Mouse (Mus musculus): ENCODE measurements around the gene Gm128. TPM values are rescaled to one million over a fixed set of nuclear protein-coding genes. Genes with fewer than 3 reads are reported as not detected.

Gm128 gene
- polyA plus RNA-seq, 1 experiment from 2014 or later: 0.21 TPM

GRCm38 (mm10) chr3:95276428-95276934 lies 35.1 kb upstream of the Gm128 start:
- Histone ChIP-seq H3K4me3 (ENCODE audit: low read depth, low read length) (no peak overlapping the region), H3K9me3 (ENCODE audit: control insufficient read depth, low read length) (no peaks in the 10 kb centered on the region), H3K9ac (ENCODE audit: low read length) (no peak overlapping the region), H3K36me3 (ENCODE audit: control insufficient read depth, insufficient read depth, low read length) (no peaks in the 10 kb centered on the region), H3K4me1 (replicated peaks; ENCODE audit: control insufficient read depth, insufficient read depth) (peaks cover 6% of the 10 kb centered on the region; the same call in 1 of the 2 replicates), H3K27ac (replicated peaks) (peak overlapping the region; percentile 5; the same call in 1 of the 2 replicates), H3K4me2 (replicated peaks; ENCODE audit: low read depth) (no peak overlapping the region), H3K27me3 (ENCODE audit: control insufficient read depth, insufficient read depth, low read length) (no peaks in the 10 kb centered on the region)
- no peak for TF ChIP-seq CTCF (IDR thresholded peaks at IDR 0.05; ENCODE audit: low read depth)
- no peak for TF ChIP-seq EP300 (optimal IDR thresholded peaks at IDR 0.05)
- no peak for DNase-seq (ENCODE audit: low spot score)
- WGBS: 74% methylated on average over 5 of the region's 5 CpGs
- no peak for ATAC-seq (ENCODE audit: low FRiP score, low TSS enrichment)

- TF ChIP-seq CTCF (IDR thresholded peaks at IDR 0.05; ENCODE audit: low read depth) (no peak), EP300 (optimal IDR thresholded peaks at IDR 0.05) (no peak)
- no peaks in the 10 kb centered on the region for H3K9me3 ChIP-seq (ENCODE audit: control insufficient read depth, low read length)
- no peak overlapping the region for H3K4me3 ChIP-seq (ENCODE audit: low read depth, low read length)
- H3K27me3 ChIP-seq (ENCODE audit: control insufficient read depth, insufficient read depth, low read length): no peaks in the 10 kb centered on the region
- H3K27ac ChIP-seq (replicated peaks): no peak overlapping the region; the same call in 1 of the 2 replicates
- no peak for ATAC-seq (ENCODE audit: low FRiP score, low TSS enrichment)
- WGBS: 61% methylated on average over 6 of the region's 6 CpGs
- H3K4me2 ChIP-seq (replicated peaks; ENCODE audit: low read depth): no peak overlapping the region
- H3K36me3 ChIP-seq (ENCODE audit: control insufficient read depth, insufficient read depth, low read length): no peaks in the 10 kb centered on the region
- peaks cover 6% of the 10 kb centered on the region; the same call in 1 of the 2 replicates for H3K4me1 ChIP-seq (replicated peaks; ENCODE audit: control insufficient read depth, insufficient read depth)
- DNase-seq (ENCODE audit: low spot score): no peak
- no peak overlapping the region for H3K9ac ChIP-seq (ENCODE audit: low read length)
Measured at GRCm38 (mm10) chr3:95275161-95275560, 33.8 kb upstream of the Gm128 start.

- DNase-seq (ENCODE audit: low spot score) (no peak), ATAC-seq (ENCODE audit: low FRiP score, low TSS enrichment) (no peak)
- Histone ChIP-seq H3K9me3 (ENCODE audit: control insufficient read depth, low read length) (no peaks in the 10 kb centered on the region), H3K36me3 (ENCODE audit: control insufficient read depth, insufficient read depth, low read length) (no peaks in the 10 kb centered on the region), H3K27me3 (ENCODE audit: control insufficient read depth, insufficient read depth, low read length) (no peaks in the 10 kb centered on the region), H3K4me3 (ENCODE audit: low read depth, low read length) (no peak overlapping the region), H3K27ac (replicated peaks) (no peak overlapping the region), H3K4me2 (replicated peaks; ENCODE audit: low read depth) (no peak overlapping the region), H3K4me1 (replicated peaks; ENCODE audit: control insufficient read depth, insufficient read depth) (peaks cover 6% of the 10 kb centered on the region; the same call in 1 of the 2 replicates), H3K9ac (ENCODE audit: low read length) (no peak overlapping the region)
- 94% methylated on average over 4 of the region's 4 CpGs for WGBS
- TF ChIP-seq CTCF (IDR thresholded peaks at IDR 0.05; ENCODE audit: low read depth) (peak; percentile 30; the same call in 1 of the 2 replicates), EP300 (optimal IDR thresholded peaks at IDR 0.05) (no peak)
Measured at GRCm38 (mm10) chr3:95274453-95274852, 33.1 kb upstream of the Gm128 start.

GRCm38 (mm10) chr3:95273471-95273870 lies 32.1 kb upstream of the Gm128 start:
- H3K27me3 ChIP-seq (ENCODE audit: control insufficient read depth, insufficient read depth, low read length): no peaks in the 10 kb centered on the region
- TF ChIP-seq EP300 (optimal IDR thresholded peaks at IDR 0.05): no peak
- no peak for TF ChIP-seq CTCF (IDR thresholded peaks at IDR 0.05; ENCODE audit: low read depth)
- ATAC-seq (ENCODE audit: low FRiP score, low TSS enrichment) (no peak), DNase-seq (ENCODE audit: low spot score) (no peak)
- peaks cover 6% of the 10 kb centered on the region; the same call in 1 of the 2 replicates for H3K4me1 ChIP-seq (replicated peaks; ENCODE audit: control insufficient read depth, insufficient read depth)
- WGBS: 90% methylated on average over 5 of the region's 5 CpGs
- H3K27ac ChIP-seq (replicated peaks): no peak overlapping the region
- no peak overlapping the region for H3K4me2 ChIP-seq (replicated peaks; ENCODE audit: low read depth)
- H3K9me3 ChIP-seq (ENCODE audit: control insufficient read depth, low read length): no peaks in the 10 kb centered on the region
- no peak overlapping the region for H3K4me3 ChIP-seq (ENCODE audit: low read depth, low read length)
- no peaks in the 10 kb centered on the region for H3K36me3 ChIP-seq (ENCODE audit: control insufficient read depth, insufficient read depth, low read length)
- no peak overlapping the region for H3K9ac ChIP-seq (ENCODE audit: low read length)

GRCm38 (mm10) chr3:95270766-95271364 lies 29.5 kb upstream of the Gm128 start:
- WGBS: 68% methylated on average over 12 of the region's 12 CpGs
- peak; percentile 77 for ATAC-seq (ENCODE audit: low FRiP score, low TSS enrichment)
- H3K9me3 ChIP-seq (ENCODE audit: control insufficient read depth, low read length): no peaks in the 10 kb centered on the region

GRCm38 (mm10) chr3:95269789-95270188 lies 28.4 kb upstream of the Gm128 start:
- Histone ChIP-seq H3K36me3 (ENCODE audit: control insufficient read depth, insufficient read depth, low read length) (no peaks in the 10 kb centered on the region; the same call in 1 of the 2 replicates), H3K4me1 (replicated peaks; ENCODE audit: control insufficient read depth, insufficient read depth) (no peaks in the 10 kb centered on the region), H3K9ac (ENCODE audit: low read length) (no peak overlapping the region), H3K9me3 (ENCODE audit: control insufficient read depth, low read length) (no peaks in the 10 kb centered on the region), H3K4me3 (ENCODE audit: low read depth, low read length) (no peak overlapping the region), H3K27me3 (ENCODE audit: control insufficient read depth, insufficient read depth, low read length) (no peaks in the 10 kb centered on the region), H3K27ac (replicated peaks) (no peak overlapping the region), H3K4me2 (replicated peaks; ENCODE audit: low read depth) (no peak overlapping the region)
- DNase-seq (ENCODE audit: low spot score): no peak
- ATAC-seq (ENCODE audit: low FRiP score, low TSS enrichment): no peak
- no peak for TF ChIP-seq CTCF (IDR thresholded peaks at IDR 0.05; ENCODE audit: low read depth)
- TF ChIP-seq EP300 (optimal IDR thresholded peaks at IDR 0.05): no peak
- 83% methylated on average over 5 of the region's 5 CpGs for WGBS

More at GRCm38 (mm10) chr3:95270766-95271364, 29.5 kb upstream of the Gm128 start:
- Histone ChIP-seq H3K4me1 (replicated peaks; ENCODE audit: control insufficient read depth, insufficient read depth) (no peaks in the 10 kb centered on the region), H3K9ac (ENCODE audit: low read length) (no peak overlapping the region), H3K36me3 (ENCODE audit: control insufficient read depth, insufficient read depth, low read length) (no peaks in the 10 kb centered on the region; the same call in 1 of the 2 replicates), H3K4me3 (ENCODE audit: low read depth, low read length) (no peak overlapping the region), H3K27ac (replicated peaks) (peak overlapping the region; percentile 73), H3K4me2 (replicated peaks; ENCODE audit: low read depth) (no peak overlapping the region), H3K27me3 (ENCODE audit: control insufficient read depth, insufficient read depth, low read length) (no peaks in the 10 kb centered on the region)
- TF ChIP-seq EP300 (optimal IDR thresholded peaks at IDR 0.05): no peak
- TF ChIP-seq CTCF (IDR thresholded peaks at IDR 0.05; ENCODE audit: low read depth): no peak
- peak; percentile 71 for DNase-seq (ENCODE audit: low spot score)

Measured in stomach, postnatal 0 days (tissue).